Mouse (Mus musculus) intestine, postnatal 0 days (tissue): Measurements from ENCODE around the gene Gimap5. TPM values are rescaled to one million over a fixed set of nuclear protein-coding genes. Genes with fewer than 3 reads are reported as not detected.
A peak's percentile ranks its signal among the peaks of the same experiment; 100 is the strongest.

Experiments
- ATAC-seq: fragments of 200-750 bp; cut with Nextera tagmentation; 2 replicates; pipeline ENCODE4 v1.8.0; 2017; ENCODE audit warnings: mild to moderate bottlenecking, moderate TSS enrichment, moderate library complexity
- H3K27ac ChIP-seq: fragments of 300-500 bp; sonication (generic); 2 replicates; pipeline ENCODE4 v1.5.1; 2014; ENCODE audit warnings: mild to moderate bottlenecking, low read depth, low read length, moderate library complexity
- H3K27me3 ChIP-seq: fragments of 300-500 bp; sonication (generic); replicated peaks from 2 replicates; pipeline ENCODE4 v1.6.1; 2014; ENCODE audit warnings: low read length, mixed read lengths; ENCODE audit not compliant: control insufficient read depth, insufficient read depth
- H3K36me3 ChIP-seq: fragments of 300-500 bp; sonication (generic); 2 replicates; pipeline ENCODE4 v1.6.1; 2014; ENCODE audit warnings: mild to moderate bottlenecking, moderate library complexity; ENCODE audit not compliant: control insufficient read depth, insufficient read depth
- H3K4me1 ChIP-seq: fragments of 300-500 bp; sonication (generic); replicated peaks from 2 replicates; pipeline ENCODE4 v1.6.1; 2014; ENCODE audit warnings: antibody characterized with exemption, low read length, mixed read lengths; ENCODE audit not compliant: control insufficient read depth, insufficient read depth
- H3K4me2 ChIP-seq: fragments of 300-500 bp; sonication (generic); replicated peaks from 2 replicates; pipeline ENCODE4 v1.6.1; 2014; ENCODE audit warnings: low read depth, mild to moderate bottlenecking, moderate library complexity
- H3K4me3 ChIP-seq: fragments of 300-500 bp; sonication (generic); 2 replicates; pipeline ENCODE4 v1.5.1; 2014; ENCODE audit warnings: low read depth, low read length
- H3K9ac ChIP-seq: fragments of 300-500 bp; sonication (generic); 2 replicates; pipeline ENCODE4 v1.6.1; 2014; ENCODE audit warnings: mild to moderate bottlenecking, low read depth, low read length
- H3K9me3 ChIP-seq: fragments of 300-500 bp; sonication (generic); 2 replicates; pipeline ENCODE4 v1.6.1; 2016; ENCODE audit warnings: mixed run types; ENCODE audit not compliant: control insufficient read depth
- CTCF ChIP-seq: sonication (generic); IDR thresholded peaks from 2 replicates; pipeline ENCODE4 v1.5.1; 2016; ENCODE audit warnings: low read depth, mild to moderate bottlenecking, control low read depth, antibody characterized with exemption, moderate library complexity
- WGBS: fragments of 180-500 bp; shearing (Covaris S2); extraction: QIAGEN DNeasy Blood & Tissue Kit; methylation state at CpG from one replicate; pipeline ENCODE4 v1.1.7; 2014; 5-methylcytosine and 5-hydroxymethylcytosine counted together
- polyA plus RNA-seq: library from polyadenylated mRNA; unstranded; fragments of >200 nt; fragmentation: Nextera tagmentation; extraction: Ambion mirVana; gene quantifications from 2 replicates; pipeline ENCODE4 v1.2.1, GENCODE M21; 2015

The Gimap5 gene
- polyA plus RNA-seq, 1 experiment from 2014 or later = 10.6 TPM

DNA sequence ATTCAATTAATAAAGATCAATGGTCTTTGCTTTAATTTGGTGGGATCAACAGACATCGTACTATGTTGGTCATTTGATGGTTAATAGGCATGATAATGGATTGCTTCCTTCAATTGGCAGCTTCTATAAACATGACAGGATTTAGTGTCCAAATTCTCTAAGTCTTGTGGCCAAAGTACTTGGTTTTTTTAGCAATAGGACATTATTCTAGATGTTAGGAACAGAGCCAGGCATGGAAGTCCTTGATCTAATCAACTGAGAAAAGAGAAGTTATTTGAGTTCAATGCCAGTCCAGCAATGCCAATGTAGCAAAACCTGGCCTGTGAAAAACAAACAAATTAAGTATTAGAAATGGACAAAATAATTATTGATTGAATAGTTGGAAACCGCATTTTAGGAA is 39.6 kb downstream of the Gimap5 start:
- H3K27ac ChIP-seq = peak overlapping the region; percentile 11; the same call in 1 of the 2 replicates
- ATAC-seq = no peak
- WGBS = 57% methylated on average over 2 of the region's 2 CpGs

DNA sequence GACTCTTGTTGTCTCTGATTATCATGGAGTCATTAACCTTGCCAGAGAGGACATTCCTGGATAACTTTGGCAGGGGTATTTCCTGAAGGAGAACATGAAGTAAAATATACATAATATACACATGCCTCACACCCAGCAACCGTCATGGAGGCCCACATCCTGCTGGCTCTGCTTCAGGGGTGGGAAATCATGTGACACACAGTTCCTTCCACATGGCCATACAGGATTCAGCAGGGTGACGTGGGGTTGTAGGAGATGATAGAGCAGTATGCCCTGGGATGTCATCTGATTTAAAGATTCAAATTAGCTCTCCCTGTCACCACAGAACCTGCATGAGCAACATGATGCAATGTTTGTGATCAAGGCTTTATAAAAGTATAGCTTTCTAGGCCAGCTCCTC is 41.9 kb downstream of the Gimap5 start:
- no peak overlapping the region for H3K4me3 ChIP-seq
- H3K4me2 ChIP-seq = no peak overlapping the region
- no peak for TF ChIP-seq CTCF
- H3K4me1 ChIP-seq = no peaks in the 10 kb centered on the region
- no peaks in the 10 kb centered on the region for H3K36me3 ChIP-seq
- no peak overlapping the region for H3K9ac ChIP-seq
- no peaks in the 10 kb centered on the region for H3K9me3 ChIP-seq
- no peak overlapping the region for H3K27ac ChIP-seq
- 79% methylated on average over 2 of the region's 2 CpGs for WGBS
- ATAC-seq = no peak
- H3K27me3 ChIP-seq = no peaks in the 10 kb centered on the region

More for the DNA sequence above, 39.6 kb downstream of the Gimap5 start:
- Histone ChIP-seq H3K9me3 (no peaks in the 10 kb centered on the region), H3K4me1 (no peaks in the 10 kb centered on the region), H3K36me3 (no peaks in the 10 kb centered on the region), H3K4me3 (no peak overlapping the region), H3K4me2 (no peak overlapping the region), H3K27me3 (no peaks in the 10 kb centered on the region), H3K9ac (no peak overlapping the region)
- no peak for TF ChIP-seq CTCF

DNA sequence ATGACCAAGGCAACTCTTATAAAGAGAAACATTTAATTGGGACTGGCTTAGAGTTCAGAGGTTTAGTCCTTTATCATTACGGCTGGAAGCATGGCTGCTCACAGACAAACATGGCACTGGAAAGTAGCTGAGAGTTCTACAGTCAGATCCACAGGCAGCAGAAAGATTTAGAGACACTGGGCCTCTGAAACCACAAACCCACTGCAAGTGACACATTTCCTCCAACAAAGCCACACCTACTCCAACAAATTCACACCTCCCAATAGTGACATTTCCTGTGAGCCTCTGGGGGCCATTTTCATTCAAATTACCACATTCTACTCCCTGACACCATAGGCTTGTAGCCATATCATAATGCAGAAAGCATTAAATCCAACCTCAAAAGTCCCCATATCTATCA is 55.9 kb downstream of the Gimap5 start:
- Histone ChIP-seq H3K4me1 (no peaks in the 10 kb centered on the region), H3K4me2 (no peak overlapping the region), H3K27ac (no peak overlapping the region), H3K27me3 (no peaks in the 10 kb centered on the region), H3K4me3 (no peak overlapping the region), H3K36me3 (no peaks in the 10 kb centered on the region), H3K9ac (no peak overlapping the region), H3K9me3 (no peaks in the 10 kb centered on the region)
- no peak for TF ChIP-seq CTCF
- ATAC-seq = no peak
- WGBS = 89% methylated on average over 1 of the region's 1 CpGs

DNA sequence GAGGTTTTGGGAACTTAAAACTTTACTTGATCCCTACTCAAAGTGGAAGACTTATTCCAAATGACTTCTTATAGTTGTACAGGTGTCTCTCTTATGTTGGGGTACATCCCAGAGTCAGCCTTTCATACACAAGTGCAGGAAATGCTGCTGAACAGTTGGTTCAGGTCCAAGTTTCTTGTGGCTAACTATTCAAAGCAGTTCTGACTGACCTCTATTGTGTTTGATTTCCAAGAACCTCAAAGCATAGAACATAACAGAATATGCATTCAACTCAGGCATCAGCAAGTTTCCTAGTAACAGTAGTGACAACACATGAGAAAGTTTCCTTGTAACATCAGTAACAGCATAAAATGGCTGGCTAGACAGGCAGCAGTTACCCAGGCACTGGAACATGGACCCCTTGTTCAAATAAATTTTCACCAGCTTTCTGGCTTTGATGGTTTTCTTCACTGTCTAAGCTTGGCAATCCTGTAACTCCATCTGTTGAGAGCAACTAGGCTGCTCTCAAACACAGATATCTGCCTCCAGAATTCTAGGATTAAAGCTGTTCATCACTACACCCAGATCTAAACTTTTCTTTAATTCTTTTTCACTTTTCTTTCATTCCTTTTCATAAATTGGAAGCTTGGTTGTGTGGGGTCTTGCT is 57.5 kb downstream of the Gimap5 start:
- Histone ChIP-seq H3K27ac (no peak overlapping the region), H3K4me3 (no peak overlapping the region), H3K9ac (no peak overlapping the region), H3K4me1 (no peaks in the 10 kb centered on the region), H3K36me3 (no peaks in the 10 kb centered on the region), H3K27me3 (no peaks in the 10 kb centered on the region), H3K4me2 (no peak overlapping the region), H3K9me3 (no peaks in the 10 kb centered on the region)
- no peak for TF ChIP-seq CTCF
- ATAC-seq = no peak

Other genes starting within 250 kb of the Gimap5 start
- 23.7 and 23.8 TPM in 2 replicates for gene Atp6v0e2, start 208.6 kb upstream of the Gimap5 start, polyA plus RNA-seq
- gene Lrrc61, start 191.4 kb upstream of the Gimap5 start, polyA plus RNA-seq = 7.6 and 9.5 TPM in 2 replicates
- 154 and 162 TPM in 2 replicates for gene Rarres2, start 173.4 kb upstream of the Gimap5 start, polyA plus RNA-seq
- gene Gm45021, start 156.6 kb upstream of the Gimap5 start, polyA plus RNA-seq = not detected in 2 replicates
- 11.3 and 12.0 TPM in 2 replicates for gene Repin1, start 152.3 kb upstream of the Gimap5 start, polyA plus RNA-seq
- not detected in 2 replicates for gene Gm44965, start 152.3 kb upstream of the Gimap5 start, polyA plus RNA-seq
- 2.2 TPM in 2 replicates for gene Zfp775, start 144.1 kb upstream of the Gimap5 start, polyA plus RNA-seq
- gene AI854703, start 119.4 kb upstream of the Gimap5 start, polyA plus RNA-seq = 0.55 and 0.63 TPM in 2 replicates
- 1.1 and 1.2 TPM in 2 replicates for gene Gimap8, start 99.0 kb upstream of the Gimap5 start, polyA plus RNA-seq
- gene Gimap9, start 70.1 kb upstream of the Gimap5 start, polyA plus RNA-seq = 9.9 and 10.2 TPM in 2 replicates
- gene Gimap4, start 61.6 kb upstream of the Gimap5 start, polyA plus RNA-seq = 9.6 and 11.3 TPM in 2 replicates
- 13.6 and 15.8 TPM in 2 replicates for gene Gimap6, start 38.0 kb upstream of the Gimap5 start, polyA plus RNA-seq
- gene Gm28053, start 27.6 kb upstream of the Gimap5 start, polyA plus RNA-seq = 1.3 and 2.3 TPM in 2 replicates
- gene Gimap7, start 27.6 kb upstream of the Gimap5 start, polyA plus RNA-seq = 0.09 and 0.16 TPM in 2 replicates
- gene Gimap1, start 7.1 kb upstream of the Gimap5 start, polyA plus RNA-seq = 15.2 and 17.8 TPM in 2 replicates
- 0.58 and 0.64 TPM in 2 replicates for gene Gimap3, start 24.7 kb downstream of the Gimap5 start, polyA plus RNA-seq
- 180 and 193 TPM in 2 replicates for gene Tmem176a, start 94.7 kb downstream of the Gimap5 start, polyA plus RNA-seq
- 319 and 320 TPM in 2 replicates for gene Tmem176b, start 95.3 kb downstream of the Gimap5 start, polyA plus RNA-seq
- 101 and 106 TPM in 2 replicates for gene Aoc1, start 126.7 kb downstream of the Gimap5 start, polyA plus RNA-seq
- not detected in 2 replicates for gene 1600015I10Rik, start 183.7 kb downstream of the Gimap5 start, polyA plus RNA-seq
- not detected in 2 replicates for gene Doxl2, start 228.8 kb downstream of the Gimap5 start, polyA plus RNA-seq
- not detected in 2 replicates for gene Svs1, start 240.7 kb downstream of the Gimap5 start, polyA plus RNA-seq